Mouse (Mus musculus): ENCODE results near the gene Farp1.

GRCm38 (mm10) chr14:121054062-121054461 lies 19.1 kb downstream of the Farp1 start:
- TF ChIP-seq EP300 (IDR thresholded peaks at IDR 0.05; ENCODE audit: insufficient read depth, low read depth, low read length) (no peak), CTCF (IDR thresholded peaks at IDR 0.05; ENCODE audit: low read depth, low read length) (no peak), POLR2A (IDR thresholded peaks at IDR 0.05; ENCODE audit: insufficient read depth, low read length) (no peak)
